Mouse (Mus musculus) MEL (cell line): ENCODE measurements around the gene Rab20. TPM values are rescaled to one million over a fixed set of nuclear protein-coding genes. Genes with fewer than 3 reads are reported as not detected.

Source experiments
- DNase-seq: peaks from one replicate; pipeline ENCODE4 v3.0.0; 2011; ENCODE audit warnings: low read depth, low spot score
- H3K27ac ChIP-seq: 2 replicates; pipeline ENCODE4 v1.5.1; 2012; ENCODE audit warnings: low read depth, mild to moderate bottlenecking, control low read depth, low read length, moderate library complexity; ENCODE audit not compliant: control insufficient read depth
- H3K27me3 ChIP-seq, 2 experiments: fragments of 150-350 bp in 1 of 2; sonication (generic) in 1 of 2; 2 replicates each; pipeline ENCODE4 v1.6.1; 2012; ENCODE audit warnings: low read length in 2 of 2, mild to moderate bottlenecking in 2 of 2, improper control_type of control experiment in 1 of 2, moderate library complexity in 1 of 2; ENCODE audit not compliant: insufficient read depth in 2 of 2, control insufficient read depth in 1 of 2
- H3K36me3 ChIP-seq, 2 experiments: 2 replicates each; pipeline ENCODE4 v1.6.1; 2012 to 2014; ENCODE audit warnings: low read length in 2 of 2, improper control_type of control experiment in 1 of 2, inconsistent platforms in 1 of 2, mild to moderate bottlenecking in 1 of 2; ENCODE audit not compliant: insufficient read depth in 2 of 2, control insufficient read depth in 1 of 2
- H3K4me1 ChIP-seq, 2 experiments: fragments of 150-350 bp in 1 of 2; sonication (generic) in 1 of 2; 2 replicates each; pipeline ENCODE4 v1.6.1; 2012; ENCODE audit warnings: low read length in 2 of 2, improper control_type of control experiment in 1 of 2, mild to moderate bottlenecking in 1 of 2; ENCODE audit not compliant: insufficient read depth in 2 of 2, control insufficient read depth in 1 of 2
- H3K4me3 ChIP-seq, 2 experiments: fragments of 150-350 bp in 1 of 2; sonication (generic) in 1 of 2; 2 replicates each; pipeline ENCODE4 v1.5.1; 2012; ENCODE audit warnings: low read depth in 2 of 2, low read length in 2 of 2, mild to moderate bottlenecking in 2 of 2, moderate library complexity in 2 of 2, control low read depth in 1 of 2, improper control_type of control experiment in 1 of 2; ENCODE audit not compliant: control insufficient read depth in 1 of 2, insufficient read depth in 1 of 2
- H3K79me2 ChIP-seq: 2 replicates; pipeline ENCODE4 v1.6.1; 2012; ENCODE audit warnings: mild to moderate bottlenecking, low read length, moderate library complexity; ENCODE audit not compliant: control insufficient read depth, poor library complexity, insufficient read depth
- H3K9ac ChIP-seq: 2 replicates; pipeline ENCODE4 v1.6.1; 2012; ENCODE audit warnings: low read depth, mild to moderate bottlenecking, control low read depth, low read length, moderate library complexity; ENCODE audit not compliant: control insufficient read depth, poor library complexity, severe bottlenecking
- H3K9me3 ChIP-seq: fragments of 150-350 bp; sonication (generic); replicated peaks from 2 replicates; pipeline ENCODE4 v1.6.1; 2012; ENCODE audit warnings: mild to moderate bottlenecking, low read length, improper control_type of control experiment, moderate library complexity; ENCODE audit not compliant: insufficient read depth
- EP300 ChIP-seq, 2 experiments: IDR thresholded peaks; 2 replicates each; pipeline ENCODE4 v1.6.1; 2011; ENCODE audit warnings: improper control_type of control experiment in 2 of 2, low read length in 2 of 2, low read depth in 1 of 2, mild to moderate bottlenecking in 1 of 2
- JUND ChIP-seq: IDR thresholded peaks from 2 replicates; pipeline ENCODE4 v1.6.1; 2011; ENCODE audit warnings: low read depth, mild to moderate bottlenecking, improper control_type of control experiment, low read length
- KAT2A ChIP-seq: conservative IDR thresholded peaks from 2 replicates; pipeline ENCODE4 v1.6.1; 2012; ENCODE audit warnings: low read depth, low read length, improper control_type of control experiment, inconsistent platforms
- MYB ChIP-seq: IDR thresholded peaks from 2 replicates; pipeline ENCODE4 v1.6.1; 2011; ENCODE audit warnings: mild to moderate bottlenecking, low read depth, low read length, improper control_type of control experiment
- MYC ChIP-seq: IDR thresholded peaks from 2 replicates; pipeline ENCODE4 v1.6.1; 2011; ENCODE audit warnings: low read depth, mild to moderate bottlenecking, low read length, improper control_type of control experiment, moderate library complexity
- NRF1 ChIP-seq: IDR thresholded peaks from 2 replicates; pipeline ENCODE4 v1.6.1; 2014; ENCODE audit warnings: low read depth, mild to moderate bottlenecking, inconsistent platforms, low read length, improper control_type of control experiment, moderate library complexity; ENCODE audit not compliant: poor library complexity, insufficient read depth, severe bottlenecking
- POLR2A ChIP-seq, 2 experiments: IDR thresholded peaks; 2 replicates each; pipeline ENCODE4 v1.6.1; 2011 to 2012; ENCODE audit warnings: low read length in 2 of 2, mild to moderate bottlenecking in 2 of 2, control low read depth in 1 of 2, improper control_type of control experiment in 1 of 2, low read depth in 1 of 2, moderate library complexity in 1 of 2; ENCODE audit not compliant: control insufficient read depth in 1 of 2, insufficient read depth in 1 of 2, poor library complexity in 1 of 2
- SIN3A ChIP-seq: IDR thresholded peaks from 2 replicates; pipeline ENCODE4 v1.6.1; 2012; ENCODE audit warnings: low read length, improper control_type of control experiment, inconsistent platforms
- SMC3 ChIP-seq: IDR thresholded peaks from 2 replicates; pipeline ENCODE4 v1.6.1; 2011; ENCODE audit warnings: low read depth, low read length, improper control_type of control experiment
- TBP ChIP-seq: IDR thresholded peaks from 2 replicates; pipeline ENCODE4 v1.8.0; 2011; ENCODE audit warnings: low read depth, low read length, improper control_type of control experiment
- TCF12 ChIP-seq: IDR thresholded peaks from 2 replicates; pipeline ENCODE4 v1.6.1; 2014; ENCODE audit warnings: low read depth, mild to moderate bottlenecking, inconsistent platforms, low read length, improper control_type of control experiment, moderate library complexity
- UBTF ChIP-seq: IDR thresholded peaks from 2 replicates; pipeline ENCODE4 v1.6.1; 2012; ENCODE audit warnings: low read depth, mild to moderate bottlenecking, inconsistent platforms, low read length, improper control_type of control experiment, moderate library complexity, borderline replicate concordance; ENCODE audit not compliant: insufficient read depth
- USF1 ChIP-seq: IDR thresholded peaks from 2 replicates; pipeline ENCODE4 v1.6.1; 2014; ENCODE audit warnings: low read depth, mild to moderate bottlenecking, inconsistent platforms, low read length, improper control_type of control experiment, moderate library complexity
- ZC3H11A ChIP-seq: IDR thresholded peaks from 2 replicates; pipeline ENCODE4 v1.6.1; 2012; ENCODE audit warnings: low read depth, mild to moderate bottlenecking, inconsistent platforms, low read length, improper control_type of control experiment
- ZMIZ1 ChIP-seq: IDR thresholded peaks from 2 replicates; pipeline ENCODE4 v1.6.1; 2012; ENCODE audit warnings: low read depth, mild to moderate bottlenecking, inconsistent platforms, low read length, improper control_type of control experiment, moderate library complexity
- polyA plus RNA-seq, 2 experiments: library from polyadenylated mRNA; stranded (reverse) in 1 of 2; unstranded in 1 of 2; fragments of >175 nt in 1 of 2; fragments of >200 nt in 1 of 2; gene quantifications; 2 replicates each; pipeline versions ENCODE4 v1.2.1 to v1.2.4; 2012; ENCODE audit warnings: low replicate concordance in 2 of 2, low read depth in 1 of 2; ENCODE audit not compliant: insufficient read length in 2 of 2, insufficient read depth in 1 of 2, missing spikeins in 1 of 2
- total RNA-seq: library from RNA; depleted of rRNA; stranded (reverse); fragments of 300-350 nt; gene quantifications from 2 replicates; pipeline ENCODE4 v1.2.3, GENCODE M21; 2012

Gene Rab20
- total and polyA plus RNA-seq, 3 experiments: 9.5 to 10.4 TPM; not detected in 1

DNA sequence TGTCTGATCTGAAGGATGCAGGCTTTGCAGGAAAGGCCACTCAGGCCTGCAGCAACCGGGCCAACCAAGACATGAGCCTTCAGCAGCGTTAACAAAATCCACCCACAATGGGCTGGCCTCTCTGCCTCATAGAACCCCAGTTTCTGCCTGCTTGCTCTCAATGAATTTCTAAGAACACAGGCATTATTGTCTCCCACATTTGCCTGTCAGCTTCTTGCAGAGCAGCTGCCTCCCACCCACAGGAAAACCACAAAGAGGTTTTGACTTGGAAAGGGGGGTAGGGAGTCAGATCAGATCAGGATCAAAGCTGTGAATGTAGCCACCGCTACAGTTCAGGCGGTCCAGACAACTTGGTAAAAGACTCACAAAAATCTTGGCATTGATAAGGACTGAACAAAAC lies 25.5 kb downstream of the Rab20 start:
- Histone ChIP-seq H3K79me2 (no peaks in the 10 kb centered on the region), H3K4me3 (no peak overlapping the region), H3K36me3 (peaks cover 0 to 7% of the 10 kb centered on the region in 2 experiments; a peak in 2 of 4 replicates), H3K27me3 (no peaks in the 10 kb centered on the region), H3K9ac (no peak overlapping the region), H3K4me1 (peaks cover 0 to 7% of the 10 kb centered on the region in 2 experiments; a peak in 1 of 4 replicates), H3K9me3 (no peaks in the 10 kb centered on the region), H3K27ac (no peak overlapping the region)
- TF ChIP-seq POLR2A (IDR thresholded peaks at IDR 0.05; ENCODE audit: control insufficient read depth in 1 of 2, insufficient read depth in 1 of 2, low read depth in 1 of 2, low read length in 2 of 2, poor library complexity in 1 of 2) (no peak), EP300 (IDR thresholded peaks at IDR 0.05; ENCODE audit: low read depth in 1 of 2, low read length in 2 of 2) (0 out of 4 replicates have a peak, but pooled peaks of 1 of the 2 experiments have one; percentile 21)
- peak; percentile 27 for DNase-seq

DNA sequence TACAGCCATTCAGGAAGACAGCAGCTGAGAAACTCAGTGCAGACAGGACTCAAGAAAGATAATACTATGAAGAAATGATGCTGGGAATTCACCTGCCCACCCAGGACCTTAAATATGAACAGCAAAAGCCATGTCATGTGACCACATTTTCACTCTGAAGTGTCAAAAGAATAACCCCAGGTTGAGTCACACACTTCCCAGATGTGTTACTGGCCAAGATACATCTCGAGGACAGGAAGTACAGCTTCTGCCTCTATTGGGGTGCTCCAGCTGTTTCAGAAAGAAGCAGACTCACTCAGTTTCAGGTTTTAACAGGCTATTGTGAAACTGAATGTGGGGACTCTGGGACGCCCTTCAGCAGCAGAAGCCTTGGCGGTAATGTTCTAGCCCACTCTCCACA lies 26.0 kb downstream of the Rab20 start:
- no peaks in the 10 kb centered on the region for H3K9me3 ChIP-seq
- peaks cover 0 to 7% of the 10 kb centered on the region in 2 experiments; a peak in 1 of 4 replicates for H3K4me1 ChIP-seq
- TF ChIP-seq NRF1: no peak
- TF ChIP-seq USF1: 0 out of 2 replicates have a peak, but pooled peaks have one; percentile 4
- TF ChIP-seq KAT2A: no peak
- no peak for TF ChIP-seq ZMIZ1
- no peak for TF ChIP-seq UBTF
- no peak for TF ChIP-seq MYB
- TF ChIP-seq SMC3: no peak
- TF ChIP-seq, all 39 proteins: peak for 1
- H3K36me3 ChIP-seq: peaks cover 0 to 7% of the 10 kb centered on the region in 2 experiments; a peak in 2 of 4 replicates
- peak; percentile 26 for DNase-seq
- no peak overlapping the region for H3K9ac ChIP-seq
- H3K27ac ChIP-seq: no peak overlapping the region
- no peaks in the 10 kb centered on the region for H3K79me2 ChIP-seq
- H3K4me3 ChIP-seq: no peak overlapping the region
- H3K27me3 ChIP-seq: no peaks in the 10 kb centered on the region

GRCm38 (mm10) chr8:11452152-11452551 lies 26.4 kb downstream of the Rab20 start:
- no peaks in the 10 kb centered on the region for H3K27me3 ChIP-seq
- no peaks in the 10 kb centered on the region for H3K9me3 ChIP-seq
- H3K79me2 ChIP-seq: no peaks in the 10 kb centered on the region
- no peak overlapping the region for H3K27ac ChIP-seq
- H3K4me1 ChIP-seq: peaks cover 0 to 7% of the 10 kb centered on the region in 2 experiments; a peak in 1 of 4 replicates
- peaks cover 0 to 7% of the 10 kb centered on the region in 2 experiments; a peak in 2 of 4 replicates for H3K36me3 ChIP-seq
- no peak overlapping the region for H3K4me3 ChIP-seq
- no peak overlapping the region for H3K9ac ChIP-seq
- TF ChIP-seq ZMIZ1: no peak
- no peak for TF ChIP-seq TBP
- no peak for TF ChIP-seq MYB
- TF ChIP-seq ZC3H11A: no peak
- no peak for TF ChIP-seq JUND
- no peak for TF ChIP-seq TCF12
- no peak for TF ChIP-seq KAT2A
- TF ChIP-seq EP300 (IDR thresholded peaks at IDR 0.05; ENCODE audit: low read depth in 1 of 2, low read length in 2 of 2): no peak
- no peak for TF ChIP-seq SIN3A
- no peak for TF ChIP-seq MYC
- no peak for DNase-seq
